Mouse (Mus musculus) layer of hippocampus, postnatal 14 days (tissue): Measurements from ENCODE around the gene Timm22. TPM values are rescaled to one million over a fixed set of nuclear protein-coding genes. Genes with fewer than 3 reads are reported as not detected.

Experiments used
- DNase-seq, 2 experiments: peaks; one replicate each; pipeline ENCODE4 v3.0.0; 2021 to 2022; ENCODE audit warnings: low spot score in 2 of 2, mixed read lengths in 1 of 2
- long read RNA-seq, 2 experiments: library from polyadenylated mRNA; stranded (forward); transcript quantifications; one replicate each; pipeline ENCODE4 v2.0.0; 2021
- total RNA-seq, 2 experiments: library from RNA; stranded (reverse); gene quantifications; 2 replicates each; pipeline ENCODE4 v1.2.3; 2021

Gene Timm22
- total RNA-seq: 10 to 100 TPM; 30.2 to 33.0 TPM
- long read RNA-seq, experiment 1, transcript Timm22-201 (4 exons, 2,817 nt): major isoform, 21 of 31 reads
- long read RNA-seq, experiment 1, partial matches to known transcripts: 1 of 31 reads
- long read RNA-seq, experiment 1, other reads (novel, unspliced or antisense): 6 of 31 reads
- long read RNA-seq, experiment 2, transcript Timm22-201 (4 exons, 2,817 nt): major isoform, 42 of 57 reads
- long read RNA-seq, experiment 2, partial matches to known transcripts: 2 of 57 reads
- long read RNA-seq, experiment 2, other reads (novel, unspliced or antisense): 10 of 57 reads

DNA sequence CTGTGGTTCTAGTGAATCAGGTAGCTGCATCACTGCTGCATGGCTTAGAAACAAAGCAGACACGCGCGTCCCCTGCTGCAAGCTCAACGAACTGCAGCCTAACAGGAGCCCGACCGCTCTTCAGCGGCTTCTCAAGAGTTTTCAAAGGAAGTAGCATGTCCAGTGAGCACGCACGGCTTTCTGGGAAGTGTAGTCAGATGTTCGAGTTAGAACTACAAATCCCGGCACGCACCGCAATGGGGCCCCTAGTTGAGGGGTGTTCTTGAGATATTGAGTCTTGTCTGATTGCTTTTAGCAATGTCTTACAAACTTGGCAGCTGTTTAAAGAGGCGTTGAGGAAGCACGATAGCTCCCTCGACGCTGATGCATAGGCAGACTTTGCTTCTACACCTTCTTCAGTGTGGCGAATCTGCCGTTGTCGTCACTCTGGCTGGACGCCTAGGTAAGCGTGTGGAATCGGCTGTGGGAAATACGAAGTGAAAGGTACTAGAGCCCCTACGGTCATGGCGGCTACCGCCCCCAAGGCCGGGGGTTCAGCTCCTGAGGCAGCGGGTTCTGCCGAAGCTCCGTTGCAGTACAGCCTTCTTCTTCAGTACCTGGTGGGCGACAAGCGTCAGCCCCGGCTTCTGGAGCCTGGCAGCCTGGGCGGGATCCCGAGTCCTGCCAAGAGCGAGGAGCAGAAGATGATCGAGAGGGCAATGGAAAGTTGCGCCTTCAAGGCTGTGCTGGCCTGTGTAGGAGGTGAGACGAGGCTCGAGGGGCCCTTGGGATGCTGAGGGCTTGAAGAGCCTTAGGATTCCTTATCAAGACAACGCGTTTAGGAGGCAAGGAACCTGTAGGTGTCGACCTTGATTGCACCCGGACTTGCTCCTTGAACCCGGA lies at the start of gene Timm22:
Timm22 (plus strand) TSS at position 251 of the 882 bp plus-strand sequence.
- peak; percentile 96 to 98 for DNase-seq

DNA sequence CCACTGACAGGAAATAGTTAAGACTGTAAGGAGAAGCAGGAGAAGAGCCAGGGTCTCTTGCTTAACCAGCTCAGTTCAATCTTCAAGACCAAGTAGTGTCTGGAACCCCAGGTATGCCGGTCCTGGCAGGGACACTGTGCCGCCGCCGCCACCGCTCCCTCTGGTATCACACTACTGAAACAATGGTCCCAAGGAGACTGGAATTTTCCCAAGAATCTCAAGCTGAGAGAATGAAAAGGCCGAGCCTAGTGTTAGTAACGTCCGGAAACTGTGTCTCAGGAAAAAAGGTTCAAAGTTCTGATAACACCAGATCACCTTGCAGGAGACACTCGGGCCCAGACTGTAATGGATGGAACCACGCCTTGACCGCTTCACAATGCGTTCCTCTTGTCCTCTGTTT lies 49.3 kb upstream of the Timm22 start:
- no peak for DNase-seq

DNA sequence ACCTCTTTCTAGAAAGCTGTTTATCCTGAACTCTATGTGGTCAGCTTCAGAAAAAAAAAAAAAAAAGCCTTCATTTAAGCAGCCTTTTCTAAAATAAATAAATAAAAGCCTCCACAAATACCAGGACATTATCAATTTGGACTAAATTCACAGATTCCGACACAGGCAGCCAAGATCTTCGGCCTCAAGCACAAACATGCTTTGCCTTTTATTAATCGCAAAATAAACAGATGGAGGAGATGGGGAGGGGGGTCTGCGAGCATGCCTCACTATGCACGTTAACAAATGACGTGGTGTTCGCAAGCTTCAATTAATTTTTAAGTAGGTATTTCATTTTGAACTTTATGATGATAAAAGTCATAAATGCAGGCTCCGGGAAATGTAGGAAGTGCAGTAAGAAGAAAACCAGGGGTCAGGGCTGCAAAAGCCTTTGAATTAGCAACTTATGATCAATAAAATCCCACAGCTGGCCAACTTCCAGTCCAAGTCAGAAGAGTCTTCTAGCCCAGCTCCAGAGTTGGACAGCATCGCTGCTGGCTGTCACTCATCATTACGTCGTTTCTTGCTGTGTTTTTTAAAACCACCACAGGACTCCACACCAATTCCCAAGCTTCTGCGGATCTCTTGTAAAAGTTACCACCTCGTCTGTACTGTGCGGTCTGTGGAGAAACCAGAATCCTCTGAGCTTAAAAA lies 48.0 kb upstream of the Timm22 start:
- DNase-seq: no peak

DNA sequence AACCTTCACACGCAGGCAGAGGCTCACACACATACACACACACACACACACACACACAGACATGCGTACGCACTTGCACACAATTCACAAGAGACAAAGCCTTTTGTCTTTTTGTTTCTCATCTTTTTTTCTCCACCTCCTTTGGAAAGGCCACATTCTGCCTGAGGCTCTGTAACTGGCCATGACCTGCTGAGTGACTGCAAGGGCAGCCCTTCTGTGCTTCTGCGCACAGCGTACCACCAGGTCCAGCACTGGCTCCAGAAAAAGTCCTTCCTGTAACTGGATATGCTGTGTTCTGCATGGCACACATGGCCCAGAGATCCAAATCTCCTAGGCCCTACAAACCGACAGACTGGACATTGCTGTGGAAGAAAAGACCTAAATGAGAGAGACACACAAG lies 46.5 kb upstream of the Timm22 start:
- no peak for DNase-seq

DNA sequence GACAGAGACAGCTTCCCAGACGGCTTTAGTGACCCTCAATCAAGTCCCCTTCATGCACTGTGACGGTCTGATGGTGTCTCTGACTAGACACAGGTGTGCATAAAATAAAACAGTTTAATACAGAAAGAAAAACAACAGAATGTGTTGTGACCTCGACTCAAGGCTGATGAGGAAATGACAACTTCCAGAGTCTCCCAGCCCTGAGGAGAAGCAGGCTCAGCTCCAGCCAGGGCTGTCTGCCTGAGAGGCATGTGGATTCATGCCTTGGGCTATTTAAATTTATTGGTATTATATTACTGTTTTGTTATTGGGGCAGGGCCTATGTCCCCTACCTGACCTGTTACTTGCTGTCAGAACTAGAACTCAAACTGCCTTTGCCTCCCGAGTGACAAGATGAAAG lies 45.3 kb upstream of the Timm22 start:
- no peak for DNase-seq

DNA sequence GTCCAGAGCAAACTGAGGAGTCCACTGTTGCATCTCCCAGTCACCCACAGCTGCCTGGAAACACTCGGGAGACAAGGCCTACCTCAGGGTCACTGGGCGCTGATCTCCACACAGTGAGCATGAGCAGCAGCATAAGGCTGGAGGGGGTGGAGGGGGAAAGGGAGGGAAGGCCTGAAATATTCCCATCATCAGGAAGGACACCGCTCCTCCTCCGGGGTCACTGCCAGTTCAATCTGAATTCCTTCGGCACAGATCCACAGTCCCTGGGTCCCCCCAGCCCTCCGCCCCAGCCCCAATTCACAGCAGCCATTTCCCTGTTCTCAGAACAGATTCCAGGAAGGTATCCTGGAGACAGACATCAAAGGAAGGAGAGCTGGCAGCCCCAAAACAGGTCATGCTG lies 43.6 kb upstream of the Timm22 start:
- no peak for DNase-seq

DNA sequence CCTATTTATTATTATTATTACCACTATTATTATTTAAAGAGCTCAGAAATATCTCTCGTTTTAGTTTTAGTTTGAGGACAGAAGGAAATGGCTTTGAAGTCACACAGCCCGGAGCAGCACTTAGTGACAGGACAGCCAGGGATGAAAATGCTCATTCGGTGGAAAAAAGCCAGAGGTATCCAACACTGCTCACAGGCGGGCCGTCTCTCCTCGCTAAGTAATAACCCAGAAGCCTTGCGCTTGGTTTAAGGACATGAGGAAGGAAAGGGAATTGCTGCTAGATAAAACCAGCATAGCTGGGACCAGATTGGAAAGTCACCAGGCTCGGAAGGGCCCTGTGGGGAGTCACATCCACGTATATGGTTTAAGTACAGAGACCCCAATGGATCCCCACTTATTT lies 43.1 kb upstream of the Timm22 start:
- no peak for DNase-seq

DNA sequence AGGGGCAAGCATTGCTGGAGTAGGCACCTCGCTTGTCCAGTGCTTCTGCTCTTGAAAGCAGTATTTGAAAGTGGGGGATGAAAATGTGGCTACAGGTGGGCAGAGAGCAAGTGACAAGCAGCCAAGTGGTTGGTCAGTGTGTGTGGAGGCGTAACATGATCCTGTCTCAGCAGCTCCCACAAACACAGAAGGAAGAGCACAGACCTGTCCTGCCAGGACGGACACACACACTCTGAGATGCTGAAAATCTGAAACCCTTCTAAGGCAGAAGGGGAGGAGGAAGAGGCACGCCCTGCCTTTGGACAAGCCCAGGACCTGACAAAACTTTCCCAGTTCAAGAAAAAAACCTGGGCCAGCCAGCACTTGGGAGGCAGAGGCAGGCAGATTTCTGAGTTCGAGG lies 42.7 kb upstream of the Timm22 start:
- no peak for DNase-seq

DNA sequence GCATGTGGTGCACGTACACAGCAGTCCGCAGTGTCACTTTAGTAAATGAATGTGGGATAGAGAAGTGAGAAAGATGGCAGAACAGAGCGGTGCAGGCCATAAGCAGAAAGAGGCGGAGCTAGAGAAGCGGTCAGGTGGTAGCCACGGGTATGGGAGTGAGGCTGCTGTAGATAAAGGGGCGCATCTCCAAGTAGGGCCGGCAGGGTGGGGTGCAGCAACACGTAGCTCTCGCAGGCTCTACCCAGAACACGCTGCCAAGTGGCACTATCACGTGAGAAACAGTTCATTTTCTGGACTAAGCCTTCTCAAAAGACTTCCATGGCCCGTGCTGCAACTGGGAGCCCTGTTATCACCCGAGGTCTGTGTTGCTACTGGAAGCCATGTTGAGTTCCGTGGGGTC lies 40.0 kb upstream of the Timm22 start:
- no peak for DNase-seq

DNA sequence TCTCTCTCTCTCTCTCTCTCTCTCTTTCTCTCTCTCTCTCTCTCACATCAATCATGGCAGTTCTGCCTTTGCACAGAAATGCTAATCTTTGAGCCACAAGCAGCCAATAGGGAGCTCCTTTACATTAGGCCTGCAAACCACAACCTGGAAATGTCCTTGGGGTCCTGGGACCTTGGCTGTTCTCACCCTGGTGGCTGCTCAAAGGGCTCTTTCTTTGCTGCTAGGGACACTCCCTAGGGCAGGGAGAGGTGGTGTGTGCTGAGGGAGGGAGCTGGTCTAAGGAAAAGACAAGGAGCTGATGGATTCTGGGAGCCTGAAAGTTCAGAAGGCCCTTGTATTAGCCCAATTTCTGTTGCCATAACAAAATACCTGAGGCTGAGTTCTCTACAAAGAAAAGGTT lies 36.3 kb upstream of the Timm22 start:
- no peak for DNase-seq

DNA sequence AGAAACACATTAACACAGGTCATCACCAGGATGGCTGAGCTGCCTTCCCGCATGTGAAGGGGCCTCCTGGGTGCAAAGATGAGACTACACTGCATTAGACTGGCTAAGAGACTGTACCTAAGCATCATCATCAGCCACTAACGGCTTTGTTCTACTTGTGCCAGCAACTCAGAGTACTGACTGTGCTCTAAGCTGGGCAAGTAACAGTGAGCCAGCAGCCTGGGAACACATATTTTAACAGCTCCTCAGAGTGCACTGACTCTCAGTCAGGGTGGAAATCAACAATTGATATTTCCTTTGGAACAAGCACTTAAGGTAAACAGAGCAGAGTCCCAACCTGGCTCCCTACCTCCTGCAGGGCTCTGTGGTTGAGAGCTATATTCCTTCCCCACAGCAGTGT lies 34.6 kb upstream of the Timm22 start:
- no peak for DNase-seq

DNA sequence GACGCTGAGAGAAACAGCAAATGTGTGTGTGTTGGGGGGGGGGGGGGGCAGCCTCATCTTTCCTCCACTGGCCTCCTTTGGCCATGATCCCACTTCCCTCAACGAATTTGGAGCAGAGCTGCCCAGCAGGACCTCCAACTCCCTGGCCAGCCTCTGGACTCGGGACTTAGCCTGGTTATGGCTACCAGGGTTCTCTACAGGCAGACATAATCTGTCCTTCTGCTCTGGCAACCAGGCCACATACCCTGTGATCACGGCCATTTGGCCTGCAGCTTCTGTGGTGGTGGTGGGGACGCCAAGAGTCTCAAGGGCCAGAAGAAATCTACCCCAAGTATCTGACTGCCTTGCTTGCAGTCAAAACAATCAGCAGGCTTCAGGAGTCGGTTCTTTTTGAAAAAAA lies 34.2 kb upstream of the Timm22 start:
- no peak for DNase-seq

DNA sequence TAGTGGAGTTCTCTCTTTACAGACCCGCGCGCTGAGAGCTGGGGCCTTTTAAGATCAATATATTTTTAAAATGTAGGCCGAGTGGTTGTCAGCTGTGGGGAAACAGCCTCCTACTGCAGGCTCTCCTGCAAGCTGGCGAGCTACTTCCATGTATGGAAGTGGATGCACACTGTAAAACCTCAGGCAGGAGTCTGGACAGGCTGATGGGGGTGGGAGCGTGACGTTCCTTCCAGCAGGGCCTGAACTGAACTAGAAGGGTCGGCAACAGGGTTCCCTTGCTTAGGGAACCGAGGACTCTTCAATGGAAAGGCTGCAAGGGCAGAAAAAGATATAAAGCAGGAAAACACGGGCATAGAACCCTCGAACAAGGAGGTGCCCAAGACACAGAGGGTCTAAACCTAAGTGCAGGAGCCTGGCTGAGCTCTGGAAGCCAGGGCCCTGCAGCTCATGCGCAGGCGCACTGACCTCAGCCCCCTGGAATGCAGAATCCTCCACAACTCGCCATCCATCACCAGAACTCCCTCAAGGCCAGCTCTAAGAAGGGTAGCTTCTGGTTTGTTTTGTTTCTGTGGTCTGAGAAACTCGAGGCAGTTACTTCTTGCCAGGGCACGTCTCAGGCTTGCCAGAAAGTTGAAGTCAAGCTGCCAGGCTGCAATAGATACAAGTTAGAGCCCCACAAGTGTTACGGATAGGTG lies 32.1 kb upstream of the Timm22 start:
- DNase-seq: no peak

DNA sequence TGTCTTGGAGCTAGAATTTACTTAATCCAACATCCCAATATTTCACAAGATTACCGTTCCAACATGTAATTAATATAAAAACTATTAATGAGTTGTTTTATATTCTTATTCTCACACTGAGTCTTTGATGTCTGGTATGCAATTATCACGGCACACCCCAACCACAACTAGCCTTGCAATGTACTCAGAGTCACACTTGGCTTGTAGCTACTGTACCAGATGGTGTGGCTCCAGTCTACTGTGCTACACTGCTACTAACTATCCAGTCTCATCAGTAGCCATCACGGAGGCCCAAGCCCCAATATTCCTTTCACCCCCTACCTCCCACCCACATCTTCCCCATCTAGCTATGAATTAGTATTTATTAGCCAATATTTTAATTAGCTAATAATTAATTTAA lies 30.3 kb upstream of the Timm22 start:
- no peak for DNase-seq

DNA sequence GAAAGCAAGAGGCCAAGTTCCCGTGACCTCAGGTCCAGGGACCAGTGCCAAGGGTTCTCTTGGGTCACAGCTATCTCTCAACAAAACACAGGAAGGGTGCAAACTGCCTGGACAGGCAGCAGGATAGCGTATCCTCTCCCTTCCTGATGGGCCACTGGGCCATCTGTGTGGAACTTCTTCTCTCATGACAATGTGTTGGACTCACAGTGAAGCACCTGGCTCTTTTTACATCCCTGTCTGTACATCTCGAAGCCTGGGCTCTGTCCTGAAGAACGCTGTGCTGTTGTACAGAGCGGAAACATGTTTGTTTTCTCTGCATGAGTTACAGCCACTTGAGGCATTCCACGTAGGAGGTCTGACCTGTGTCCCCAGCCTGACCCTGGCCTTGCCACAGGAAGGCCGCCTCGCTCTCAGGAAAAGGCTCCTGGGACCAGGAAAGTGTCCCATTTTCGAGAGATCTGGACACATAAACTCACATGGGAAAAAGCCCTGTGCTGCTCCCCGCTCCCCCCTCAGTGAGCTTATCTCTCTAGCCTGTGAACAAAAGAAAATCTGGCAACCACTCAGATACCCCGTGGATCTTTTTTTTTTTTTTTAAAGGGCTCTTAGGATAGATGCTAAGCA lies 26.7 kb upstream of the Timm22 start:
- DNase-seq: no peak

DNA sequence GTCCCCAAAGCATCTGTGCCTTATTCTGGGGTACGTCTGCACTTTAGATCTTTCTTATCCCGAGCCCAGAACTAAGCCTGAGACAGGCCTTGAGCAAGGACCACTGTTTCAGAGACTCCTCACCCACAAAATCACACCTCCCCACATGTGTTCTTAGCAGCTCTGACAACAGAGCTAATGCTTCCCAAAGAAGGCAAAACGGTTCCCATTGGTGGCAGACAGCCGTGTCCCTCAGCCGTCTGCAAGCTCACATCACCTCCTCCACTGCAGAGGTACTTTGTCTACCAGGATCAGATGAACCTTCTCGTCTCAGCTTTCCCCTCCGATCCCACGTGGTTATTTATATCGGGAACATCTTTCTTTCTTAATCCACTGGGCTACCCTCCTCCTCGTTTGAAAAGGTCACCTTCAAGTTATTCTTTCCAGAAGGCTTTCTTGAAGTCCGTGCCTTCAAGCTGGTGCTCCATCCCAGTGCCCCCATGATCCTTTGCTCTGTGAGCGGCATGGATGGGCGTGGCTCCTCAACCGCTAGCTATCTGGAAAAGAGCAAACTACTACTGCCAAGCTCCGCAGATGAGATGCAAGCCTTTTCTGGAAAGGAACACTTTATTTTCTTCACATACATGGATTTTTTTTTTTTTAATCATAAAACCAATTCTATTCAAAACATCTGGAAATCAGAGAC lies 25.4 kb upstream of the Timm22 start:
- DNase-seq: no peak

DNA sequence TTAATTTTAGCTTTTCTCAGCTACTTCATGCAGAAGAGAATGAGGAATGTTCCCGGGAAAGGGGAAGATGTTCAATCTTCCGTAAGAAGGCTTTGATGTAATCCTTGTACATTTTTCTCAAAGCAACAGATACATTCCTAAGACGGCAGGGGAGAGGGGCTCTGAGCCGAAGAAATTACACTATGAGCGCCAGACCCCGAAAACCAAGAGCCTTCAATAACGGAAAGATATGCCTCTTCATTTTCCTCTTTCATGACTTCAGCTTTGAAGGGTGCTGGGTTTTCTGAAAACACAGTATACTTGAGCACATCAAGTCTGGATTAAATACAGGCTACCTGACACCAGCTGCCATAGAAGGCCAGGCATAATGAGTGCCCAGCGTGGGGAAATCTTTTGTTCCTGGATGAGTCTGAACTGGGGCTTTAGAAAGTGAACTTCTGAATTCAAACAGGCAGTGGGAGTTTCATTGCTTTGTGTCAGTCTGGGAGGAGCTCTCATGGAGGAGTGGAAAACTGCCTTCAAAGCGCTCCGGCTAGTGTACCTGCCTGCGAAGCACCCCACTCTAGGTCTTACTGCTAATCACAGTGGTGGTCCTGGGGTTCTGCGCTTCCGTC lies 23.9 kb upstream of the Timm22 start:
- no peak for DNase-seq

DNA sequence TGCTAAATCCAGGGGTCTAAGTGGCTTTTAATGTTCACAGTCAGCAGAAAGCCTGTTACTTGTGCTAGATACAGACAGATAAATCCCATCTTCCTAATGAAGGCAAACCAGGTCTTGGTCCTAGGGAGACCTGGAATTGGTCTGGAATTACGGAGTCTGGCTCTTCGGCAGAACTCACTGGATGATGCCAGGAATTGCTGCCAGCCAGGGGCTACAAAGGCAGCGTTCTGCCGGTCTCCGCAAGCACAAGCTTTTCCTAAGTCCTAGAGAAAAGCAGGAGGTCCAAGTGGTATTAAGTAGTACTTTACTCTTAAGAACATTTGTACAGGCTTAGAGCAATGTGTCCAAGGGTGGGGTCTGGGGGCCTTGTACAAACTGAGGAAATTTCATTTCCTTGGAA lies 22.4 kb upstream of the Timm22 start:
- DNase-seq: no peak

DNA sequence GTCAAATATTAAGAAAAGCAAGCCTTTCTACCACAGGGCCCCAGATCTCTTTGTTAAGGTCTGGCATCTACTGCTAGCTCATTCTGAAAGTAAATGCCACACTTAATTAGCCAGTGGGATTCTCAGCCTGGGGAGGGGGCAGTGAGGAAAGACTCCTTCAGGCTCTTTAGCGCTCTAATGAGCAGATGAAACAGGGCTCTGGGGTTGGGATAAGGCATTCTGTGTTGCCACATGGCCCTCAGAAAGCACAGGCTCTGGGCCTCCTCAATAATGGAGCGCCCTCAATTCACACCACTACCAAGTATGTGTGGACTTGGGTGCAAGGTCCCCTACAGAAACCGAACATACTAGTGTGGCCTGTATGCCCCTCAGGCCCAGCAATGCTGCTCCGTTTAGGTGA lies 21.7 kb upstream of the Timm22 start:
- no peak for DNase-seq

DNA sequence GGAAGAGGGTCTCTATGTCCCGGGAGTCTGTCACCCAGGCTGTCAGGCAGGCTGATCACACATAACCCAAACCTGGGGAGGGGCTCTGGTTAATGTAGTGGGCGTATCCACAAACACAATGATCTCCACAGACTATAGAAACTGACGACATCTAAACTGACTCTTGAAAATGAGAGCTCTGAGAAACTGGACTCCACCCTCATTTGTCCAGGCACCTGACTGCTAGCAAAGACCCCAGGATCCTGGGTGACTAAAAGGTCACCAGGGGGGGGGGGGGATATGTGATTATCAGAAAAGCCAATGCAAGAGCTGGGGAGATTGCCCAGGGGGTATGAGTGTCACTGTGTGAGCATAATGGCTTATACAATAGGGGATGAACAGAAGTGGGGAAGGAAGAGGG lies 21.0 kb upstream of the Timm22 start:
- no peak for DNase-seq
